Mouse (Mus musculus) midbrain, postnatal 0 days (tissue): ENCODE measurements around the gene Scube2. TPM values are rescaled to one million over a fixed set of nuclear protein-coding genes. Genes with fewer than 3 reads are reported as not detected.

Source experiments
- ATAC-seq: fragments of 200-750 bp; cut with Nextera tagmentation; 2 replicates; pipeline ENCODE4 v1.8.0; 2017; ENCODE audit warnings: moderate number of reproducible peaks, mild to moderate bottlenecking, moderate TSS enrichment, moderate library complexity; ENCODE audit not compliant: low FRiP score
- DNase-seq: peaks from one replicate; pipeline ENCODE4 v3.0.0-alpha.2; 2015; ENCODE audit warnings: low spot score
- H3K27ac ChIP-seq: fragments of 300-500 bp; sonication (generic); 2 replicates; pipeline ENCODE4 v1.5.1; 2014; ENCODE audit warnings: low read depth, mild to moderate bottlenecking, low read length, mixed read lengths
- H3K27me3 ChIP-seq: fragments of 300-500 bp; sonication (generic); 2 replicates; pipeline ENCODE4 v1.6.1; 2014; ENCODE audit warnings: low read length, control low read depth, mixed read lengths; ENCODE audit not compliant: insufficient read depth
- H3K36me3 ChIP-seq: fragments of 300-500 bp; sonication (generic); 2 replicates; pipeline ENCODE4 v1.6.1; 2014; ENCODE audit warnings: low read length, control low read depth, mixed read lengths; ENCODE audit not compliant: insufficient read depth
- H3K4me1 ChIP-seq: fragments of 300-500 bp; sonication (generic); 2 replicates; pipeline ENCODE4 v1.6.1; 2014; ENCODE audit warnings: mild to moderate bottlenecking, control low read depth, antibody characterized with exemption, low read length, mixed read lengths; ENCODE audit not compliant: insufficient read depth
- H3K4me2 ChIP-seq: fragments of 300-500 bp; sonication (generic); 2 replicates; pipeline ENCODE4 v1.6.1; 2014; ENCODE audit warnings: low read depth, mild to moderate bottlenecking, low read length, mixed read lengths; ENCODE audit not compliant: poor library complexity, severe bottlenecking
- H3K4me3 ChIP-seq: fragments of 300-500 bp; sonication (generic); 2 replicates; pipeline ENCODE4 v1.5.1; 2014; ENCODE audit warnings: low read depth, mild to moderate bottlenecking, low read length, moderate library complexity
- H3K9ac ChIP-seq: fragments of 300-500 bp; sonication (generic); replicated peaks from 2 replicates; pipeline ENCODE4 v1.6.1; 2014; ENCODE audit warnings: mild to moderate bottlenecking, low read length, moderate library complexity, mixed read lengths; ENCODE audit not compliant: poor library complexity, severe bottlenecking
- H3K9me3 ChIP-seq: fragments of 300-500 bp; sonication (generic); 2 replicates; pipeline ENCODE4 v1.6.1; 2016; ENCODE audit warnings: low read length, control low read depth
- CTCF ChIP-seq: IDR thresholded peaks from 2 replicates; pipeline ENCODE4 v1.5.1; 2016; ENCODE audit warnings: antibody characterized with exemption, mild to moderate bottlenecking
- WGBS: fragments of 180-500 bp; shearing (Covaris S2); extraction: QIAGEN DNeasy Blood & Tissue Kit; methylation state at CpG from one replicate; pipeline ENCODE4 v1.1.7; 2014; 5-methylcytosine and 5-hydroxymethylcytosine counted together
- polyA plus RNA-seq: library from polyadenylated mRNA; unstranded; fragments of >200 nt; fragmentation: Nextera tagmentation; extraction: Ambion mirVana; gene quantifications from 2 replicates; pipeline ENCODE4 v1.2.1, GENCODE M21; 2015
- total RNA-seq: library from RNA; depleted of rRNA; stranded (reverse); fragments of >200 nt; gene quantifications from 2 replicates; pipeline ENCODE4 v1.2.3, GENCODE M21; 2014

Scube2 gene
- total and polyA plus RNA-seq, 2 experiments from 2014 or later, result 2.2 to 3.0 TPM

- Histone ChIP-seq H3K9me3 (no peaks in the 10 kb centered on the region), H3K4me2 (no peak overlapping the region), H3K36me3 (no peaks in the 10 kb centered on the region), H3K4me3 (no peak overlapping the region), H3K27me3 (no peaks in the 10 kb centered on the region), H3K4me1 (no peaks in the 10 kb centered on the region), H3K27ac (no peak overlapping the region), H3K9ac (no peak overlapping the region)
- 47% methylated on average over 6 of the region's 6 CpGs for WGBS
- TF ChIP-seq CTCF, result no peak
- DNase-seq, result no peak
- no peak for ATAC-seq
Measured at GRCm38 (mm10) chr7:109841031-109841430, 24.4 kb downstream of the Scube2 start.

- no peak overlapping the region for H3K27ac ChIP-seq
- no peak overlapping the region for H3K4me2 ChIP-seq
- no peaks in the 10 kb centered on the region for H3K36me3 ChIP-seq
- DNase-seq (no peak), ATAC-seq (no peak)
- H3K27me3 ChIP-seq, result no peaks in the 10 kb centered on the region
- WGBS, result 39% methylated on average over 3 of the region's 3 CpGs
- no peaks in the 10 kb centered on the region for H3K4me1 ChIP-seq
- TF ChIP-seq CTCF, result no peak
- no peaks in the 10 kb centered on the region for H3K9me3 ChIP-seq
- no peak overlapping the region for H3K4me3 ChIP-seq
- no peak overlapping the region for H3K9ac ChIP-seq
Measured at GRCm38 (mm10) chr7:109838613-109839012, 26.9 kb downstream of the Scube2 start.

GRCm38 (mm10) chr7:109837651-109838050, 27.8 kb downstream of the Scube2 start:
- WGBS, result 78% methylated on average over 6 of the region's 6 CpGs

GRCm38 (mm10) chr7:109834894-109835293, 30.6 kb downstream of the Scube2 start:
- Histone ChIP-seq H3K9ac (no peak overlapping the region), H3K27ac (no peak overlapping the region), H3K9me3 (no peaks in the 10 kb centered on the region), H3K4me1 (no peaks in the 10 kb centered on the region), H3K4me2 (no peak overlapping the region), H3K36me3 (no peaks in the 10 kb centered on the region), H3K4me3 (no peak overlapping the region), H3K27me3 (no peaks in the 10 kb centered on the region)
- ATAC-seq, result no peak
- WGBS, result 78% methylated on average over 6 of the region's 6 CpGs
- TF ChIP-seq CTCF, result no peak
- no peak for DNase-seq

More at GRCm38 (mm10) chr7:109837651-109838050, 27.8 kb downstream of the Scube2 start:
- no peaks in the 10 kb centered on the region for H3K4me1 ChIP-seq
- no peaks in the 10 kb centered on the region for H3K27me3 ChIP-seq
- H3K4me2 ChIP-seq, result no peak overlapping the region
- H3K9ac ChIP-seq, result no peak overlapping the region
- no peaks in the 10 kb centered on the region for H3K9me3 ChIP-seq
- no peak overlapping the region for H3K27ac ChIP-seq
- no peak for ATAC-seq
- no peak overlapping the region for H3K4me3 ChIP-seq
- no peak for DNase-seq
- TF ChIP-seq CTCF, result no peak
- H3K36me3 ChIP-seq, result no peaks in the 10 kb centered on the region

- H3K4me1 ChIP-seq, result no peaks in the 10 kb centered on the region
- H3K36me3 ChIP-seq, result no peaks in the 10 kb centered on the region
- no peak for TF ChIP-seq CTCF
- H3K27me3 ChIP-seq, result no peaks in the 10 kb centered on the region
- 77% methylated on average over 2 of the region's 2 CpGs for WGBS
- no peak overlapping the region for H3K4me2 ChIP-seq
- DNase-seq (no peak), ATAC-seq (no peak)
- no peak overlapping the region for H3K27ac ChIP-seq
- no peaks in the 10 kb centered on the region for H3K9me3 ChIP-seq
- H3K9ac ChIP-seq, result no peak overlapping the region
- no peak overlapping the region for H3K4me3 ChIP-seq
Measured at GRCm38 (mm10) chr7:109831376-109831775, 34.1 kb downstream of the Scube2 start.

- TF ChIP-seq CTCF, result no peak
- 93% methylated on average over 8 of the region's 8 CpGs for WGBS
- no peak overlapping the region for H3K4me3 ChIP-seq
- DNase-seq (no peak), ATAC-seq (no peak)
- no peaks in the 10 kb centered on the region for H3K9me3 ChIP-seq
- H3K27ac ChIP-seq, result no peak overlapping the region
- no peak overlapping the region for H3K4me2 ChIP-seq
- no peak overlapping the region for H3K9ac ChIP-seq
- H3K4me1 ChIP-seq, result no peaks in the 10 kb centered on the region
- no peaks in the 10 kb centered on the region for H3K27me3 ChIP-seq
- no peaks in the 10 kb centered on the region for H3K36me3 ChIP-seq
Measured at GRCm38 (mm10) chr7:109826911-109827310, 38.6 kb downstream of the Scube2 start.
